Mouse (Mus musculus): ENCODE results near the gene Dgki. TPM values are rescaled to one million over a fixed set of nuclear protein-coding genes. Genes with fewer than 3 reads are reported as not detected.

Dgki gene
- polyA plus RNA-seq, 1 experiment = not detected

DNA sequence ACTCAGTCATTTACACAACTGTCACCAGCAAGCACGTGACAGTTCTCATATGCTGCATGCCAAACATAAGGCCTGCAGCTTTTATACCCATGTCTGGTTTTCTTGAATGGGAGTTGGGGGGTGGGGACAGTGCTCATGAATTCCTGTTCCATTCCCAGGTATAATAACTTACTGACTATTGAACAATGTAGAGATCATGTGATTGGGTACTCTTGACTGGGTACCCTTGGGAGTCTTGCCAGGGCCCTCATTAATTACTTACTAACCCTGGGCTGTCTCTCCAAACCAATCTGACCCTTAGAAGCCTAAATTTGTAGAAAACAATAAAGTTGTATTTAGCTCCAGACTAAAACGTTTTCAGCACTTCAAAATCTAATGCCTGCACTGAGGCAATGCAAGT, 246.6 kb downstream of the Dgki start:
- Histone ChIP-seq H3K79me3 (ENCODE audit: low read depth) (no peaks in the 10 kb centered on the region), H3K79me2 (ENCODE audit: control insufficient read depth, insufficient read depth) (no peaks in the 10 kb centered on the region), H3K4me3 (ENCODE audit: insufficient read depth, poor library complexity, severe bottlenecking) (no peak overlapping the region), H3K36me3 (ENCODE audit: control insufficient read depth, insufficient read depth) (no peaks in the 10 kb centered on the region), H3ac (ENCODE audit: control insufficient read depth, insufficient read length, low read depth) (no peak overlapping the region), H3K27me3 (ENCODE audit: control insufficient read depth, insufficient read depth, insufficient read length) (no peaks in the 10 kb centered on the region)
- TF ChIP-seq MYOG (IDR thresholded peaks at IDR 0.05; ENCODE audit: control insufficient read depth, extremely low read depth, insufficient read length) (no peak), CEBPB (IDR thresholded peaks at IDR 0.05; ENCODE audit: low read depth) (no peak), USF1 (IDR thresholded peaks at IDR 0.05; ENCODE audit: low read depth) (no peak), MYOD1 (IDR thresholded peaks at IDR 0.05; ENCODE audit: control insufficient read depth, insufficient read length, low read depth) (no peak), FOSL1 (IDR thresholded peaks at IDR 0.05; ENCODE audit: insufficient read depth, low read length, poor library complexity, severe bottlenecking) (no peak), CTCF (IDR thresholded peaks at IDR 0.05; ENCODE audit: control insufficient read depth, insufficient read depth, insufficient read length) (no peak), MAX (IDR thresholded peaks at IDR 0.05) (no peak)

DNA sequence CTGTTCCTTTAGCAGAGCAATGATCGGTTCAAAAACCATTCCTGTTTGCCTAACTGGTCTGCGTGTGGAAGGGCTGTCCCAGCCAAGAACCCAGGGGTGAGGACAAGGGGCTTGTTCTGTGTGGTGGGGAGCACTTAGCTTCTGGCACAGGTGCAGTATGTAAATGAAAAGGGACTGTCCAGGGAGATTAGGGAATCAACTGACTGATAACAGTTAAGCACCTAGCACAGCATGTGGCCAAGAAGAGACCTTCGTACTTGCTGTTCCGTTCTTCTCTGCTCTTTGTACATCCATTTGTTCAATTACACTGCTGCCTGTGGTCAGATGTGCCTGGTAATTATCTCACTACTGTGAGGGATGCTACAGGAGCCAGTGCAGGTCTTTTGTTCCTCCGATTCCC, 248.3 kb downstream of the Dgki start:
- no peak overlapping the region for H3K4me3 ChIP-seq (ENCODE audit: insufficient read depth, poor library complexity, severe bottlenecking)
- no peaks in the 10 kb centered on the region for H3K27me3 ChIP-seq (ENCODE audit: control insufficient read depth, insufficient read depth, insufficient read length)
- H3K79me2 ChIP-seq (ENCODE audit: control insufficient read depth, insufficient read depth) = no peaks in the 10 kb centered on the region
- no peaks in the 10 kb centered on the region for H3K79me3 ChIP-seq (ENCODE audit: low read depth)
- TF ChIP-seq CEBPB (IDR thresholded peaks at IDR 0.05; ENCODE audit: low read depth) (no peak), MYOG (IDR thresholded peaks at IDR 0.05; ENCODE audit: control insufficient read depth, extremely low read depth, insufficient read length) (no peak), MYOD1 (IDR thresholded peaks at IDR 0.05; ENCODE audit: control insufficient read depth, insufficient read length, low read depth) (no peak), MAX (IDR thresholded peaks at IDR 0.05) (no peak), CTCF (IDR thresholded peaks at IDR 0.05; ENCODE audit: control insufficient read depth, insufficient read depth, insufficient read length) (no peak), USF1 (IDR thresholded peaks at IDR 0.05; ENCODE audit: low read depth) (no peak), FOSL1 (IDR thresholded peaks at IDR 0.05; ENCODE audit: insufficient read depth, low read length, poor library complexity, severe bottlenecking) (no peak)
- no peak overlapping the region for H3ac ChIP-seq (ENCODE audit: control insufficient read depth, insufficient read length, low read depth)
- H3K36me3 ChIP-seq (ENCODE audit: control insufficient read depth, insufficient read depth) = no peaks in the 10 kb centered on the region

DNA sequence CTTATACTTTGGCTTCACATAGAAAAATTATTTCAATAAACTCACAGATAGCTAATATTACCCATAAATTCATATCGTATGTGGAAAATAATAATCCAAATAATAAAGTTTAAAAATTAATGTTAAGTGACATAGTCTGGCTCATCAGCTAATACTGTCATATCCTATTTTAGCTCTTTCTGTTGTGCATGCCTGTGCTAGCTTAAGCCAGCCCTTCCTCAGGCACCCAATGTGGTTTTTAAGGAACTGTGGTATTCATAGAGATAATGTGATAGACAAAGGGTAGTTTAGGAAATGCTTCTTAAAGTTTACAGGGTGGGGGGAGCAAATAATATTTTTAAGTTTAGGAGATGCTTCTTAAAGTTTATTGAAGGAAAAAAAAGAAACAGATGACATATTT, 248.8 kb downstream of the Dgki start:
- TF ChIP-seq MYOG (IDR thresholded peaks at IDR 0.05; ENCODE audit: control insufficient read depth, extremely low read depth, insufficient read length) (no peak), MAX (IDR thresholded peaks at IDR 0.05) (no peak), MYOD1 (IDR thresholded peaks at IDR 0.05; ENCODE audit: control insufficient read depth, insufficient read length, low read depth) (no peak)
- H3K79me2 ChIP-seq (ENCODE audit: control insufficient read depth, insufficient read depth) = no peaks in the 10 kb centered on the region

DNA sequence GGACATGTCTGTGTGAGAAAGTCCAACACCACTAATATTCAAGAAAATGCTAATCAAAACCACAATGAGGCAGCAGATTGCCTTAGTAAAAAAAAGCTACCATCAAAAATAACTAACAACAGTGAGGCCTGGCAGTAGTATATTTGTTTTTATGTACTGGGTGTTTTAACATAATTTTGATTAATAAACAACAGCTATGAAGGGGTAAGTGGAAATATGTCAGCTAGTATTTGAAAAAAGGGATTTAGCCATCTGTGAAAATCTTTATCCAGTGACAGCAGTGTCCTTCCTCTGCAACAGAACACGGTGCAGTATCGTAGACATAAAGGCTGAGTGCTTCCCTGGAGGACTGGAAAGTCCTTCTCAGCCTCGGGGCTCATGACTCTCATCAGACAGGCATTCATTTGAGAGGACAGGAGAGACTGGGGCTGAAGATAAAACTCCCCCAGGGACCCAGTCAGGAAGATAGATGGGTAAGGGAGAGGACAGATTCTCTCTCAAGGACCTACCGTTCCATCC, 252.3 kb downstream of the Dgki start:
- H3K4me3 ChIP-seq (ENCODE audit: insufficient read depth, poor library complexity, severe bottlenecking) = no peak overlapping the region

More for the DNA sequence above, 248.8 kb downstream of the Dgki start:
- H3K36me3 ChIP-seq (ENCODE audit: control insufficient read depth, insufficient read depth) = no peaks in the 10 kb centered on the region
- H3K79me3 ChIP-seq (ENCODE audit: low read depth) = no peaks in the 10 kb centered on the region
- H3K4me3 ChIP-seq (ENCODE audit: insufficient read depth, poor library complexity, severe bottlenecking) = no peak overlapping the region
- H3ac ChIP-seq (ENCODE audit: control insufficient read depth, insufficient read length, low read depth) = no peak overlapping the region
- H3K27me3 ChIP-seq (ENCODE audit: control insufficient read depth, insufficient read depth, insufficient read length) = no peaks in the 10 kb centered on the region

DNA sequence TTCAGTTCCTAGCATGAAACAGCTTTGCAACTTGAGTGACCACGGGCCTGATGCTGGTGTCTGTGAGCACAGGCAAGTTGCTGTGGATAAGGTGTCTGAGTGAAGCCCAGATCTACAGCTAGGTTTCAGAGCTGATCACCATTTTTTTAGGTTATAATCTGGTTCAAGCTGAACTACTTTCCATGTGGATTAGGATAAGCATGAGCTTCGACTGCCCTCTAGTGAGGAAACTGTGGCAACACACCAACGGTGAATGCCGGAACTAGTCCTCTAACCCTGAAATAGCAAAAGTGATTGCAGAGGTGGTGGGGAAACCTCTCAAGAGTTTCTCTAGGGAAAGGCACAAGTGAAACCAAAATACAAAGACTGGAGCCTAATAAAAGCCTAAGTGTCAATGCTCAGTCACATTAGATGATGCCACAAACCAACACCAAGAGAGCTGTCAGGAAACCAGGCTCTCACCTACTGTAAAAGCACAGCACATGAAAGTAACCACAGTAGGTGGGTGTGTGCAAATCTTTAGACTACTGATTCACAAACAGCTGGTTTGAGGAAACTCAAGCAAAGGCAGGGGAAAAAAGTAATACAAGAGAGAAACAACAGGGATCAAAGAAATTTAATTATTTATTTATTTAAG, 253.7 kb downstream of the Dgki start:
- Histone ChIP-seq H3K79me3 (ENCODE audit: low read depth) (no peaks in the 10 kb centered on the region), H3K79me2 (ENCODE audit: control insufficient read depth, insufficient read depth) (no peaks in the 10 kb centered on the region)

More for the DNA sequence above, 252.3 kb downstream of the Dgki start:
- no peaks in the 10 kb centered on the region for H3K79me3 ChIP-seq (ENCODE audit: low read depth)
- no peaks in the 10 kb centered on the region for H3K79me2 ChIP-seq (ENCODE audit: control insufficient read depth, insufficient read depth)
- no peaks in the 10 kb centered on the region for H3K27me3 ChIP-seq (ENCODE audit: control insufficient read depth, insufficient read depth, insufficient read length)
- H3K36me3 ChIP-seq (ENCODE audit: control insufficient read depth, insufficient read depth) = no peaks in the 10 kb centered on the region
- TF ChIP-seq MYOG (IDR thresholded peaks at IDR 0.05; ENCODE audit: control insufficient read depth, extremely low read depth, insufficient read length) (no peak), USF1 (IDR thresholded peaks at IDR 0.05; ENCODE audit: low read depth) (no peak), MAX (IDR thresholded peaks at IDR 0.05) (no peak), CEBPB (IDR thresholded peaks at IDR 0.05; ENCODE audit: low read depth) (no peak), MYOD1 (IDR thresholded peaks at IDR 0.05; ENCODE audit: control insufficient read depth, insufficient read length, low read depth) (no peak), FOSL1 (IDR thresholded peaks at IDR 0.05; ENCODE audit: insufficient read depth, low read length, poor library complexity, severe bottlenecking) (no peak), CTCF (IDR thresholded peaks at IDR 0.05; ENCODE audit: control insufficient read depth, insufficient read depth, insufficient read length) (no peak)
- no peak overlapping the region for H3ac ChIP-seq (ENCODE audit: control insufficient read depth, insufficient read length, low read depth)

DNA sequence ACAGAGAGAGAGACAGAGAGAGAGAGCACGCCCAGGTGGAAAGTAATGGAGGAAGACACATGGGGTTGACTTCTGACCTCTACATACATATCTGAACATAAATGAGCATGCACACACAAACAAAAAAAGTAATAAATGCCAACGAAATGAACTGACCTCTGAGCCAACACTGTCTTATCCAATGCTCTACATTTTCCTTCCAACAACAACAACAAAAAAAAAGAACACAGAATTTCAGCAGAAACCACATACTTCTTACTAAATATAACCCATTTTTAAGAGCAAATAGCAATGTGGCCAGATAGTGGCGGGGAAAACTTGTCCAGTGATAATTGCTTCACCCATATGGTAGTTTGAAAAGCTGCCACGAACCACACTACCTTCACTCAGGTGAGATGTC, 255.2 kb downstream of the Dgki start:
- no peaks in the 10 kb centered on the region for H3K27me3 ChIP-seq (ENCODE audit: control insufficient read depth, insufficient read depth, insufficient read length)

More for the DNA sequence above, 253.7 kb downstream of the Dgki start:
- TF ChIP-seq CTCF (IDR thresholded peaks at IDR 0.05; ENCODE audit: control insufficient read depth, insufficient read depth, insufficient read length) (peak; percentile 46), MAX (IDR thresholded peaks at IDR 0.05) (no peak)
- Histone ChIP-seq H3K27me3 (ENCODE audit: control insufficient read depth, insufficient read depth, insufficient read length) (no peaks in the 10 kb centered on the region), H3ac (ENCODE audit: control insufficient read depth, insufficient read length, low read depth) (no peak overlapping the region), H3K4me3 (ENCODE audit: insufficient read depth, poor library complexity, severe bottlenecking) (no peak overlapping the region), H3K36me3 (ENCODE audit: control insufficient read depth, insufficient read depth) (no peaks in the 10 kb centered on the region)

More for the DNA sequence above, 255.2 kb downstream of the Dgki start:
- no peaks in the 10 kb centered on the region for H3K36me3 ChIP-seq (ENCODE audit: control insufficient read depth, insufficient read depth)
- H3ac ChIP-seq (ENCODE audit: control insufficient read depth, insufficient read length, low read depth) = no peak overlapping the region
- H3K79me2 ChIP-seq (ENCODE audit: control insufficient read depth, insufficient read depth) = no peaks in the 10 kb centered on the region
- H3K4me3 ChIP-seq (ENCODE audit: insufficient read depth, poor library complexity, severe bottlenecking) = no peak overlapping the region
- TF ChIP-seq MYOG (IDR thresholded peaks at IDR 0.05; ENCODE audit: control insufficient read depth, extremely low read depth, insufficient read length) = no peak
- TF ChIP-seq FOSL1 (IDR thresholded peaks at IDR 0.05; ENCODE audit: insufficient read depth, low read length, poor library complexity, severe bottlenecking) = no peak
- TF ChIP-seq MYOD1 (IDR thresholded peaks at IDR 0.05; ENCODE audit: control insufficient read depth, insufficient read length, low read depth) = no peak
- no peak for TF ChIP-seq CTCF (IDR thresholded peaks at IDR 0.05; ENCODE audit: control insufficient read depth, insufficient read depth, insufficient read length)
- TF ChIP-seq MAX (IDR thresholded peaks at IDR 0.05) = no peak
- TF ChIP-seq CEBPB (IDR thresholded peaks at IDR 0.05; ENCODE audit: low read depth) = no peak
- TF ChIP-seq USF1 (IDR thresholded peaks at IDR 0.05; ENCODE audit: low read depth) = no peak
- H3K79me3 ChIP-seq (ENCODE audit: low read depth) = no peaks in the 10 kb centered on the region
